Mouse (Mus musculus) midbrain, embryonic 16.5 days (tissue): ENCODE data around the gene Plp2. TPM values are rescaled to one million over a fixed set of nuclear protein-coding genes. Genes with fewer than 3 reads are reported as not detected.
"Not testable (repeated sequence)": the region's sequence is repeated elsewhere in the genome, so short reads cannot be mapped to it uniquely, and the experiment has no call there.

Experiments
- ATAC-seq: fragments of 200-750 bp; cut with Nextera tagmentation; 2 replicates; pipeline ENCODE4 v1.8.0; 2017; ENCODE audit warnings: moderate TSS enrichment
- H3K27ac ChIP-seq: fragments of 300-500 bp; sonication (generic); 2 replicates; pipeline ENCODE4 v1.5.1; 2014; ENCODE audit warnings: mild to moderate bottlenecking, low read length, mixed read lengths
- H3K27me3 ChIP-seq: fragments of 300-500 bp; sonication (generic); 2 replicates; pipeline ENCODE4 v1.6.1; 2014; ENCODE audit warnings: low read depth, low read length, mixed read lengths; ENCODE audit not compliant: control insufficient read depth, insufficient read depth
- H3K36me3 ChIP-seq: fragments of 300-500 bp; sonication (generic); 2 replicates; pipeline ENCODE4 v1.6.1; 2014; ENCODE audit warnings: mild to moderate bottlenecking, low read length, moderate library complexity, mixed read lengths; ENCODE audit not compliant: control insufficient read depth, insufficient read depth
- H3K4me1 ChIP-seq: fragments of 300-500 bp; sonication (generic); 2 replicates; pipeline ENCODE4 v1.6.1; 2014; ENCODE audit warnings: mild to moderate bottlenecking, low read length, mixed read lengths; ENCODE audit not compliant: control insufficient read depth, insufficient read depth
- H3K4me2 ChIP-seq: fragments of 300-500 bp; sonication (generic); 2 replicates; pipeline ENCODE4 v1.6.1; 2014; ENCODE audit warnings: mild to moderate bottlenecking, low read length, mixed read lengths
- H3K4me3 ChIP-seq: fragments of 300-500 bp; sonication (generic); 2 replicates; pipeline ENCODE4 v1.5.1; 2014; ENCODE audit warnings: low read depth, mild to moderate bottlenecking, low read length, moderate library complexity, mixed read lengths
- H3K9ac ChIP-seq: fragments of 300-500 bp; sonication (generic); 2 replicates; pipeline ENCODE4 v1.6.1; 2014; ENCODE audit warnings: low read depth, low read length, mixed read lengths
- H3K9me3 ChIP-seq: fragments of 300-500 bp; sonication (generic); replicated peaks from 2 replicates; pipeline ENCODE4 v1.6.1; 2014; ENCODE audit warnings: mild to moderate bottlenecking, low read length, mixed read lengths; ENCODE audit not compliant: control insufficient read depth, poor library complexity, severe bottlenecking
- WGBS: fragments of 180-500 bp; shearing (Covaris S2); extraction: QIAGEN DNeasy Blood & Tissue Kit; methylation state at CpG from one replicate; pipeline ENCODE4 v1.1.7; 2014; 5-methylcytosine and 5-hydroxymethylcytosine counted together
- polyA plus RNA-seq: library from polyadenylated mRNA; unstranded; fragments of >200 nt; fragmentation: Nextera tagmentation; extraction: Ambion mirVana; gene quantifications from 2 replicates; pipeline ENCODE4 v1.2.1, GENCODE M21; 2015

The Plp2 gene
- 13.9 and 18.3 TPM in 2 replicates for polyA plus RNA-seq

DNA sequence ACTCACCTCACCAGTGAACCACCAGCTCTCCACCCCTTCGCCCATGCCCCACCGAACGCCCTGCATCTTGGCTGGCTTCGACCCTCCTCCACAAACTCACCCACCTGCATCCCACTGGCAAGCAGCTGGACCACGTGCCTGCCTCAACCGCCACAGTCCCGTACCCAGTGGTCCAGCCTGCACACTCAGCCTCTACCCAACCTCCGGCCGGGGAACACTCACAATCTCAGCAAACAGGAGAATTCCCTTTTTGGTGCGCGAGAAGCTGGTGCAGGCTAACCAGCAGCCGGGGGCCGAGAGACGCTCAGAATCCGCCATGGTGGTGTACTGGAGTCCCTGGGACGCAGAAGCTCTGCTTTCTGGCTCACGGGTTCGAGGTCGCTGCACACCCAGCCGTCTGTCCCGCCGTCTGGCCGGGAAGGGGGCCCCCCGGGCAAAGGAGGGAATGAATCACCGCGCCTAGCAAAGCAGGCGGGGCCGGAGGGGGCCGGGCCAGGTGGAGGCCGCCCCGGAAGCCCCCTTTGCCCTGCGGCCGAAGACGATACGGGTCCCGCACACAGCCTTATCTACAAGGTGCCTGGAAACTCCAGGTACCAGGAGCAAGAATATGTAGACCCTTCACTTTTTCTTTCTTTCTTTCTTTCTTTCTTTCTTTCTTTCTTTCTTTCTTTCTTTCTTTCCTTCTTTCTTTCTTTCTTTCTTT lies at the start of gene Plp2:
Gene Plp2, minus strand, starts transcription at position 470 of the 703 bp plus-strand sequence.
- H3K4me2 ChIP-seq: peak within 1 kb of the TSS; percentile 53
- H3K27me3 ChIP-seq: no peaks in the 10 kb centered on the region
- 18% methylated on average over 33 of the region's 36 CpGs for WGBS
- ATAC-seq: no peak; the same call in 1 of the 2 replicates
- no peaks in the 10 kb centered on the region for H3K36me3 ChIP-seq
- H3K27ac ChIP-seq: no peak within 1 kb of the TSS
- H3K9me3 ChIP-seq: no peaks in the 10 kb centered on the region
- peak within 1 kb of the TSS; percentile 34; the same call in 1 of the 2 replicates for H3K9ac ChIP-seq
- H3K4me1 ChIP-seq: no peaks in the 10 kb centered on the region
- peak within 1 kb of the TSS; percentile 36 for H3K4me3 ChIP-seq

DNA sequence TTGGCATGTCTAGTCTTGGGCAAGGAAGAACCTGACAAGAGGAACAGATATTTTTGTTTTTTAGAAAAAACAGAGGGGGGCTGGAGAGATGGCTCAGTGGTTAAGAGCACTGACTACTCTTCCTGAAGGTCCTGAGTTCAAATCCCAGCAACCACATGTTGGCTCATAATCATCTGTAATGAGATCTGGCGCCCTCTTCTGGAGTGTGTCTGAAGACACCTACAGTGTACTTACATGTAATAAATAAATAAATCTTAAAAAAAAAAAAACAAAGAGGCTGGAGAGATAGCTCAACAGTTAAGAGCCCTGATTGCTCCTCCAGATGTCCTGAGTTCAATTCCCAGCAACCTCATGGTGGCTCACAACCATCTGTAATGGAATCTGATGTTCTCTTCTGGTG lies 44.9 kb upstream of the Plp2 start:
- 28% methylated on average over 1 of the region's 1 CpGs for WGBS
- H3K36me3 ChIP-seq, H3K9ac ChIP-seq, H3K4me3 ChIP-seq, H3K4me2 ChIP-seq, ATAC-seq, H3K4me1 ChIP-seq, H3K27ac ChIP-seq, H3K27me3 ChIP-seq, H3K9me3 ChIP-seq: not testable (repeated sequence)

DNA sequence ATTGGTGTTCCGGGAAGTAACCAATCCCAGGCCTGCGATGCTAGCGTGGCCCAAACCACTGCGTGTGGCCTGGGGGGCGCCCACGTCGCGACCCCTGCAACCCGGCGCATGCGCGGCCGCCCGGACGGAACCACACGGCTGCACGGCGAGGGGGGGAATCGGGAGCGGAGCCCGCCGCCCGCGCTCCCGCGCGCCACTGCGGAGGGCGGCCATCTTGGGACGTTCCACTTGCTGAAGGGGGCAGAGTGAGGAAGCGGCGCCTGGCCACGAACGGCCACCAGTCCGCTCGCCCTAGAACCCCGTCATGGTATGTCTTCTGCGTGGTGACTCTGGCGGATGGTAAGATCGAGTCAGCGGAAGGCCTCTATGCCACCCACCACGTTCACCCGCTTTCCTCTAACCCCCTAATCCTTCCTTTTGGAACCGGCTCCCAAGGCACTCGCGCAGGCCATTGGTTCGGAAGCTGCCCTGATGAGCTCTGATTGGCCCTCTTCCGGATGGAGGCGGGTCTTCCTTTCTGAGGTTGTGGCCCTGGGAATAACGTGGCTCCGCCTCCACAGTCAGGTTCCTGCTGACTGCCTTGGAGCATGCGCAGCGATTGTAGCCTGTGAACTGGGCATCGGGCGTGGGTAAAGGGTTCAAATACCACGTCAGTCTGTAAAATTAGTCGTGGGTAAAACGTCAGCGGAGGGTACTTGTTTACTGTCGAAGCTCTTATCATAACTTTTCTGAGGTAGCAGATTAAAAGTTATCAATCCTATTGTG lies 43.1 kb upstream of the Plp2 start, which contains the start of gene Wdr45:
Gene Wdr45, plus strand, starts transcription at position 199 of the 765 bp plus-strand sequence.
- not testable (repeated sequence) for H3K36me3 ChIP-seq, H3K27ac ChIP-seq, H3K9me3 ChIP-seq, H3K9ac ChIP-seq, H3K4me1 ChIP-seq, H3K27me3 ChIP-seq
- Histone ChIP-seq H3K4me3 (peak within 1 kb of the TSS; percentile 34), H3K4me2 (peak within 1 kb of the TSS; percentile 43)
- 26% methylated on average over 35 of the region's 60 CpGs for WGBS
- ATAC-seq: peak; percentile 98

DNA sequence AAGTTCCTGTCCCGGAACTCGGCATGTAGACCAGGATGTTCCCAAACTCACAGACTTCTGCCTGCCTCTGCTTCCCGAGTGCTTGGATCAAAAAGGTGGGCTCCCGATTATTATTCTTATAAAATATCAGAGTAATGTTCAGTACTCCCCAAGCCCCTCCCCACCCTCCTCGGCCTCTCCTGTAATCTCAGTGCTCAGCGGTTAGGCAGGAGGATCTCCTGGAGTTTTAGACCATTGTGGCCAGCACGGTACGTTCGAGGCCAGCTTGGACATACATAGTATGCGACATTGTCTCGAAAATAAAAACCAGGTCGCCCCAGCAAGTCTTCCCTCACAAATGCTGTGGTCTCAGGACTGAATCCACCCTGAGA lies 42.6 kb upstream of the Plp2 start:
- ATAC-seq, H3K27me3 ChIP-seq, H3K27ac ChIP-seq, H3K9me3 ChIP-seq, H3K36me3 ChIP-seq, H3K9ac ChIP-seq, H3K4me1 ChIP-seq: not testable (repeated sequence)
- 30% methylated on average over 4 of the region's 12 CpGs for WGBS
- Histone ChIP-seq H3K4me3 (peak overlapping the region; percentile 34), H3K4me2 (peak overlapping the region; percentile 43)

DNA sequence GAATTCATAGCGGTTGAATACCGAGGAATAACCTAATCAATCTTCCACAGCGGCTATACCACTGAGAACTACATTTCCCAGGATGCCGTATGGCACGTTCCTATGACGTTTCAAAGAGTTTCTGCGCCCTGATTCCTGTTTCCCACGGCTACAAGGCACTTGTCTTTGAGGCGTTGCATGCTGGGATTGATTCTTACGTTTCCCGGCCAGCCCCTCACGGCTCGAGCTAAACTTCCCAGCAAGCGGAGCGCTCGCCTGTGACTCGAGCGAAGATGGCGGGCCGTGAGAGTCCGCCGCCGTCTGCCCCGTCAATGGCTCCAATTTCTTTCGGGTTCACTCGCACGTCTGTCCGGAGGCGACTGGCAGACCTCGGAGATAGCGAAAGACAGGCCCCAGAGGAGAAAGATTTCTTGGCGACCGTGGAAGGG lies 25.8 kb upstream of the Plp2 start, which contains the start of gene Gpkow:
Gene Gpkow, plus strand, starts transcription at position 178 of the 428 bp plus-strand sequence.
- H3K4me1 ChIP-seq: peaks cover 3% of the 10 kb centered on the region; the same call in 1 of the 2 replicates
- peak; percentile 97 for ATAC-seq
- H3K27me3 ChIP-seq: no peaks in the 10 kb centered on the region
- peak within 1 kb of the TSS; percentile 70 for H3K27ac ChIP-seq
- no peaks in the 10 kb centered on the region for H3K9me3 ChIP-seq
- H3K9ac ChIP-seq: peak within 1 kb of the TSS; percentile 55
- peak within 1 kb of the TSS; percentile 55 for H3K4me3 ChIP-seq
- no peaks in the 10 kb centered on the region for H3K36me3 ChIP-seq
- WGBS: 15% methylated on average over 33 of the region's 33 CpGs
- peak within 1 kb of the TSS; percentile 66 for H3K4me2 ChIP-seq

DNA sequence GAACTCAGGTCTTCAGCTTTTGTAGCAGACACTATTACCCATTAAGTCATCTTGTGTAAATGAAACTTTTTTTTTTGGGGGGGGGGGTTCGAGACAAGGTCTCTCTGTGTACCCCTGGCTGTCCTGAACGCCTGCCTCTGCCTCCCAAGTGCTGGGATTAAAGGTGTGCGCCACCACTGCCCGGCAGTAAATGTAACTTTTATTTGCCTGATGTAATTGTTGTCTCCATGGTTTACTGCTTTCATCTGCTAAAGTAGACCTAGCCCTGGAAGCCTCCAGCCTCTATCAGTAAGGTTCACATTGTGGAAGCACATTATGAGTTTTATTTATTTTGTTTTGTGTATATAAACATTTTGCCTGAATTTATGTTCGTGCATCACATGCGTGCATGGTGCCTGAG lies 25.3 kb upstream of the Plp2 start:
- H3K4me2 ChIP-seq: peak overlapping the region; percentile 39; the same call in 1 of the 2 replicates
- H3K27me3 ChIP-seq: no peaks in the 10 kb centered on the region
- no peaks in the 10 kb centered on the region for H3K36me3 ChIP-seq
- no peak overlapping the region for H3K9ac ChIP-seq
- no peak overlapping the region for H3K27ac ChIP-seq
- peak; percentile 77 for ATAC-seq
- WGBS: 45% methylated on average over 6 of the region's 6 CpGs
- no peaks in the 10 kb centered on the region for H3K9me3 ChIP-seq
- H3K4me1 ChIP-seq: peaks cover 3% of the 10 kb centered on the region; the same call in 1 of the 2 replicates
- H3K4me3 ChIP-seq: 0 out of 2 replicates have a peak overlapping the region, but pooled peaks have one; percentile 8

DNA sequence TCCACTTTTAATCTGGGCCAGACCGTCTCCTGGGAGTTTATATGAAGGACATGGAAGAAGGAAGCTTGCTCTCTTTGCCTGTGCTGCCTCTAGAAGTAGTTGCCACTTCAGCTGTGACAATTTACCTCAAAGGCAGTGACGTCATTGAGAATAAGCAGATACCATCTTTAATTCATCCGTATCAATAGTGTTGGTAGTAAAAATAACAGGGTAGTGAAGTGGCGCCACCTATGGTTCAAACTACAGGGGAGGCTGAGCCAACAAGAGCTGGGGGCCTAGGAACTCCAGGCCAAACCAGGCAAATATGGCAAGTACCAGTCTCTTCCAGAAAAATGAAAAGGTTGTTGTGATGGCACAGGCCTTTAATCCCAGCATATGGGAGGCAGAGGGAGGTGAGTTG lies 21.7 kb upstream of the Plp2 start:
- Histone ChIP-seq H3K4me2 (no peak overlapping the region), H3K9ac (no peak overlapping the region), H3K27me3 (no peaks in the 10 kb centered on the region), H3K4me3 (no peak overlapping the region), H3K36me3 (no peaks in the 10 kb centered on the region), H3K9me3 (no peaks in the 10 kb centered on the region), H3K4me1 (peaks cover 3% of the 10 kb centered on the region; the same call in 1 of the 2 replicates), H3K27ac (no peak overlapping the region)
- 38% methylated on average over 4 of the region's 4 CpGs for WGBS
- ATAC-seq: no peak

DNA sequence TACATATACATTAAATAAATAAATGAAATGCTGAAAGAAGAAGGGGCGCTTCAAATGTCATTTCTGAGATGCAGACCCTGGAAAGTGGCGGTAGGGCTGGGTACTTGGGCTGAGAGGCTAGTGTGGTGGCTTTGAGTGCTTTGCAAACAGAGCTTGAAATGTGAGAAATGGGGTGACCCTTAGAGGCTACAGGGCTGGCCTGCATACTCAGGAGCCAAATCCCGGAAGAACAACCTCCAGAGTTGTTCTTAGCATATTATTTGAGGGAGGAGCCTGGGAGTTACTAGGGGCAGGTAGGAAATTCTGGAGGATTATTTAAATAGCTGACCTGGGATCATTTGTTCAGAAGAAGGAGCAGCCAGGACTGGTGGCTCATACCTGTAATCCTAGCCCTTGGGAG lies 19.3 kb upstream of the Plp2 start:
- Histone ChIP-seq H3K27ac (no peak overlapping the region), H3K27me3 (no peaks in the 10 kb centered on the region), H3K4me1 (no peaks in the 10 kb centered on the region), H3K36me3 (no peaks in the 10 kb centered on the region), H3K4me2 (no peak overlapping the region), H3K9ac (no peak overlapping the region), H3K9me3 (no peaks in the 10 kb centered on the region), H3K4me3 (no peak overlapping the region)
- 77% methylated on average over 3 of the region's 3 CpGs for WGBS
- ATAC-seq: no peak

DNA sequence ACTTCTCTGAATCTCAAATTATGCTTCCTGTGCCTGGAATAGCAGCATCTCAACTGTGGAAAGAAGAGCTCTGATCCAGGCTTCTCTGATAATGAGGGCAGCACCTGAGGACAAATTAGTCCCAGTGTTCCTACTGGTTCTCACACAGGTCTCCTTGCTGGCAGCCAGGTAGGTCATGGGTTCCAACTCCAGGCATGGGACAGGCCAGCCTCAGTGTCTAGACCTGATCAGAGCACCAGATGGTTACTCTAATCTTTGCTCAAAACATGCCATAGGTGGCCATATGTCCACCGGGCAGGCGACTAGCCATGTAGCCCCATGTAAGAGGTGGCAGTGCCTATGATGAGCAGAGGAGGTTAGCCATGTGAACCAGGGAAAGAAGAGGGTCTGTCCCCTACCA lies 17.1 kb upstream of the Plp2 start:
- ATAC-seq: no peak
- H3K9me3 ChIP-seq: no peaks in the 10 kb centered on the region

More for the DNA sequence above, 17.1 kb upstream of the Plp2 start:
- H3K27me3 ChIP-seq: no peaks in the 10 kb centered on the region
- no peak overlapping the region for H3K27ac ChIP-seq
- WGBS: 100% methylated on average over 2 of the region's 2 CpGs
- H3K4me1 ChIP-seq: no peaks in the 10 kb centered on the region
- no peaks in the 10 kb centered on the region for H3K36me3 ChIP-seq
- no peak overlapping the region for H3K9ac ChIP-seq
- no peak overlapping the region for H3K4me3 ChIP-seq
- H3K4me2 ChIP-seq: no peak overlapping the region
